ENCODE assay signal across 12 mouse cellular contexts in genomic region chr14:25105391-25105790, GRCm38 (mm10).
DNase-seq lines count a peak whose midpoint lies in the region; ATAC-seq and TF ChIP-seq lines count a peak whose summit lies in the region.
"Had no signal": no experiment of that assay in that cellular context is flagged by ENCODE, and none has a peak within 500 bp of the region (broad histone marks: within the 10 kb centered on the region; RNA-seq: fewer than 3 reads in every experiment).

No protein-coding gene starts in this region.

- H3K9ac ChIP-seq in kidney, postnatal 0 days (ENCODE audit: low read depth, low read length), result no peak overlapping the region
- no peak overlapping the region for H3K9ac ChIP-seq in limb, embryonic 15.5 days

- peaks cover 23% of the 10 kb centered on the region for H3K4me1 ChIP-seq in kidney, postnatal 0 days (replicated peaks; ENCODE audit: insufficient read depth, low read length)
- peaks cover 9% of the 10 kb centered on the region for H3K4me1 ChIP-seq in embryonic fibroblast, embryonic 13.5 days (ENCODE audit: control insufficient read depth, insufficient read depth, low read length)
- H3K4me1 ChIP-seq in limb, embryonic 15.5 days, result peaks cover 35% of the 10 kb centered on the region

- no peak for TF ChIP-seq CTCF in kidney, postnatal 0 days (IDR thresholded peaks at IDR 0.05; ENCODE audit: low read depth)
- TF ChIP-seq CTCF in embryonic fibroblast, embryonic 13.5 days (IDR thresholded peaks at IDR 0.05; ENCODE audit: borderline replicate concordance, insufficient read depth, low read length), result no peak

- WGBS in kidney, postnatal 0 days, result 76% methylated on average over 10 of the region's 10 CpGs
- 43% methylated on average over 10 of the region's 10 CpGs for WGBS in limb, embryonic 15.5 days

- H3K27ac ChIP-seq in kidney, postnatal 0 days, result no peak overlapping the region
- H3K27ac ChIP-seq in embryonic fibroblast, embryonic 13.5 days (ENCODE audit: insufficient read depth, low read length), result peak overlapping the region; percentile 51; the same call in 1 of the 2 replicates
- H3K27ac ChIP-seq in limb, embryonic 15.5 days, result peak overlapping the region; percentile 91
- H3K27ac ChIP-seq: left cerebral cortex, adult 2 months; macrophage had no signal

- no peak for TF ChIP-seq POLR2A in embryonic fibroblast, embryonic 13.5 days (IDR thresholded peaks at IDR 0.05; ENCODE audit: low read depth, low read length)

- H3K4me2 ChIP-seq in kidney, postnatal 0 days (ENCODE audit: low read length), result no peak overlapping the region
- no peak overlapping the region for H3K4me2 ChIP-seq in limb, embryonic 15.5 days

- H3K36me3 ChIP-seq in kidney, postnatal 0 days (ENCODE audit: insufficient read depth, low read length), result no peaks in the 10 kb centered on the region
- H3K36me3 ChIP-seq in limb, embryonic 15.5 days, result no peaks in the 10 kb centered on the region

- peak; percentile 56 for DNase-seq in kidney, postnatal 0 days (ENCODE audit: low spot score)
- DNase-seq in kidney, adult 9 months, result no peak
- peak; percentile 48 for DNase-seq in embryo, embryonic 11.5 days (ENCODE audit: low read depth, low spot score)
- DNase-seq in kidney, postnatal 36 days, result no peak
- DNase-seq in adrenal gland, adult 18-20 months (ENCODE audit: low spot score in 2 of 2), result no peak
- DNase-seq: adrenal gland, adult 2 months; cerebellum, postnatal 25 days had no signal

- H3K27me3 ChIP-seq in kidney, postnatal 0 days (ENCODE audit: insufficient read depth, low read length), result no peaks in the 10 kb centered on the region
- no peaks in the 10 kb centered on the region for H3K27me3 ChIP-seq in limb, embryonic 15.5 days
- H3K27me3 ChIP-seq: Patski had no signal

- no peaks in the 10 kb centered on the region for H3K9me3 ChIP-seq in kidney, postnatal 0 days (replicated peaks; ENCODE audit: low read length)
- H3K9me3 ChIP-seq in limb, embryonic 15.5 days, result no peaks in the 10 kb centered on the region

- H3K4me3 ChIP-seq in kidney, postnatal 0 days (replicated peaks; ENCODE audit: low read depth, low read length), result no peak overlapping the region
- no peak overlapping the region for H3K4me3 ChIP-seq in embryonic fibroblast, embryonic 13.5 days (ENCODE audit: insufficient read depth, low read length)
- H3K4me3 ChIP-seq in limb, embryonic 15.5 days, result no peak overlapping the region
- H3K4me3 ChIP-seq: left cerebral cortex, adult 2 months had no signal

- ATAC-seq in kidney, postnatal 0 days (replicated peaks; ENCODE audit: low FRiP score, low read depth), result no peak
- peak; percentile 64; the same call in 1 of the 2 replicates for ATAC-seq in limb, embryonic 15.5 days (ENCODE audit: insufficient number of reproducible peaks, low FRiP score, low TSS enrichment, low read depth)
- ATAC-seq: Patski had no signal

Comparison
In these comparisons a context has a peak if more than half of its experiments do, and no peak if none do; other contexts are left out.
1. DNase-seq: peak in kidney, postnatal 0 days (single experiment) and embryo, embryonic 11.5 days (single experiment); none in kidney, adult 9 months (single experiment), kidney, postnatal 36 days (0 of 2) and adrenal gland, adult 18-20 months (0 of 2).